Mouse (Mus musculus): Measurements from ENCODE around the gene Gm49510. TPM values are rescaled to one million over a fixed set of nuclear protein-coding genes. Genes with fewer than 3 reads are reported as not detected.
A peak's percentile ranks its signal among the peaks of the same experiment; 100 is the strongest.

Gene Gm49510
- polyA plus RNA-seq, 1 experiment, result not detected

DNA sequence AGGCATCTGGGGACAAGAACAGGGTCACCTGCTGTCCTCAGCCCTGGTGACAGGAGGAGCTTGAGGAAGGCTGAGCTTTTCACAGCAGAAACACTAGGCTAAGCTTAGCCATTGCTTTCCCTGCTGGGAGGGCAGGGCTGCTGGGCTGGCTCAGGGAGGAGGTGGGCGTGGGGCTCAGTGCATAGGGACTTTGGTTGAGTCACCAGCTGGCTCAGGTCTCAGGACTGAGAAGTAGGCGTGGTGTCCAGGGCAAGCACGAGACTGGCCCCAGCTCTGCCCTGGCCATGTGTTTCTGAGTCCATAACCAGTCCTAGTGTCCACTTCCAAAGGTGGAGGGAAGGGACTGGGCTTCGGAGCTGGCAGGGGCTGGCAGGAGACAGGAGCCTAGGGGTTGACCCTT, 60.6 kb downstream of the Gm49510 start:
- Histone ChIP-seq H3K9ac (ENCODE audit: low read depth, poor library complexity, severe bottlenecking) (no peak overlapping the region), H3K4me3 (ENCODE audit: low read depth, low read length) (no peak overlapping the region), H3K9me3 (replicated peaks; ENCODE audit: control insufficient read depth, insufficient read depth, low read length, poor library complexity, severe bottlenecking) (no peaks in the 10 kb centered on the region), H3K27ac (ENCODE audit: insufficient read depth, low read length) (no peak overlapping the region), H3K4me1 (ENCODE audit: control insufficient read depth, insufficient read depth, low read length) (no peaks in the 10 kb centered on the region), H3K27me3 (ENCODE audit: control insufficient read depth, insufficient read depth, low read length, poor library complexity, severe bottlenecking) (no peaks in the 10 kb centered on the region), H3K36me3 (ENCODE audit: control insufficient read depth, insufficient read depth, low read length, poor library complexity, severe bottlenecking) (no peaks in the 10 kb centered on the region)
- no peak for TF ChIP-seq EP300 (IDR thresholded peaks at IDR 0.05; ENCODE audit: insufficient read depth, low read depth, low read length)
- TF ChIP-seq CTCF (IDR thresholded peaks at IDR 0.05; ENCODE audit: low read depth, low read length), result no peak
- no peak for TF ChIP-seq POLR2A (IDR thresholded peaks at IDR 0.05; ENCODE audit: insufficient read depth, low read length)

DNA sequence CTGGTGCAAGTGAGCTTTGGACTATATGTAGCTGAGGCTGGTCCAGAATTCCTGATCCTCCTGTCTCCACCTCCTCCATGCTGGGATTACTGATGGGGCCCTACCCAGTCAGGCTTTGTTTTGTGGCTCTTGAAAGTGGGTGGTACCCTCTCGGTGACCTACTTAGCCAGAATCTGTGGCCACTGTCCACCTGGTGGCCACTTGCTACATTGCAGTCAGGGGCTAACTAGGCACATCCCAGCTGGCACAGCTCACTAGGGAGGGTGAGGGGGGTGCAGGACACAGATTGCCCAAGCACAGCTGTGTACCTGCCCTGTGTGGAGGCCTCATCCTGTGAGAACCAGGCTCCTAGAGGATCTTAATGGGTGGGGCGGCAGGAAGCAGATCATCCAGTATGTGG, 63.4 kb downstream of the Gm49510 start:
- Histone ChIP-seq H3K9me3 (replicated peaks; ENCODE audit: control insufficient read depth, insufficient read depth, low read length, poor library complexity, severe bottlenecking) (no peaks in the 10 kb centered on the region), H3K27ac (ENCODE audit: insufficient read depth, low read length) (no peak overlapping the region)

More for the DNA sequence above, 63.4 kb downstream of the Gm49510 start:
- Histone ChIP-seq H3K36me3 (ENCODE audit: control insufficient read depth, insufficient read depth, low read length, poor library complexity, severe bottlenecking) (no peaks in the 10 kb centered on the region), H3K27me3 (ENCODE audit: control insufficient read depth, insufficient read depth, low read length, poor library complexity, severe bottlenecking) (no peaks in the 10 kb centered on the region), H3K4me3 (ENCODE audit: low read depth, low read length) (no peak overlapping the region), H3K4me1 (ENCODE audit: control insufficient read depth, insufficient read depth, low read length) (no peaks in the 10 kb centered on the region), H3K9ac (ENCODE audit: low read depth, poor library complexity, severe bottlenecking) (no peak overlapping the region)
- TF ChIP-seq EP300 (IDR thresholded peaks at IDR 0.05; ENCODE audit: insufficient read depth, low read depth, low read length) (no peak), CTCF (IDR thresholded peaks at IDR 0.05; ENCODE audit: low read depth, low read length) (peak; percentile 37), POLR2A (IDR thresholded peaks at IDR 0.05; ENCODE audit: insufficient read depth, low read length) (no peak)

Other genes with a start within 250 kb of the Gm49510 start
- 0.07 and 0.12 TPM in 2 replicates for gene Elfn2, start 180.9 kb upstream of the Gm49510 start, polyA plus RNA-seq (2011; ENCODE audit: insufficient read depth, insufficient read length, low read depth, missing spikeins)
- 4.4 and 5.2 TPM in 2 replicates for gene Mfng, start 126.2 kb upstream of the Gm49510 start, polyA plus RNA-seq (2011; ENCODE audit: insufficient read depth, insufficient read length, low read depth, missing spikeins)
- 19.6 and 21.5 TPM in 2 replicates for gene Card10, start 96.6 kb upstream of the Gm49510 start, polyA plus RNA-seq (2011; ENCODE audit: insufficient read depth, insufficient read length, low read depth, missing spikeins)
- 9.2 and 10.5 TPM in 2 replicates for gene Cdc42ep1, start 57.0 kb upstream of the Gm49510 start, polyA plus RNA-seq (2011; ENCODE audit: insufficient read depth, insufficient read length, low read depth, missing spikeins)
- gene Lgals2, start 44.1 kb upstream of the Gm49510 start, polyA plus RNA-seq (2011; ENCODE audit: insufficient read depth, insufficient read length, low read depth, missing spikeins), result 2.4 TPM in 1 of 2 replicates, not detected in the other
- 25.8 and 29.3 TPM in 2 replicates for gene Gga1, start 22.5 kb upstream of the Gm49510 start, polyA plus RNA-seq (2011; ENCODE audit: insufficient read depth, insufficient read length, low read depth, missing spikeins)
- gene Sh3bp1, start 101 bp downstream of the Gm49510 start, polyA plus RNA-seq (2011; ENCODE audit: insufficient read depth, insufficient read length, low read depth, missing spikeins), result 26.8 and 41.7 TPM in 2 replicates
- 22.8 and 28.0 TPM in 2 replicates for gene Pdxp, start 14.3 kb downstream of the Gm49510 start, polyA plus RNA-seq (2011; ENCODE audit: insufficient read depth, insufficient read length, low read depth, missing spikeins)
- gene Lgals1, start 27.1 kb downstream of the Gm49510 start, polyA plus RNA-seq (2011; ENCODE audit: insufficient read depth, insufficient read length, low read depth, missing spikeins), result 225 and 232 TPM in 2 replicates
- gene Nol12, start 35.3 kb downstream of the Gm49510 start, polyA plus RNA-seq (2011; ENCODE audit: insufficient read depth, insufficient read length, low read depth, missing spikeins), result 42.3 and 45.1 TPM in 2 replicates
- gene Triobp, start 48.1 kb downstream of the Gm49510 start, polyA plus RNA-seq (2011; ENCODE audit: insufficient read depth, insufficient read length, low read depth, missing spikeins), result 49.5 and 57.1 TPM in 2 replicates
- 59.8 TPM in 2 replicates for gene H1f0, start 128.8 kb downstream of the Gm49510 start, polyA plus RNA-seq (2011; ENCODE audit: insufficient read depth, insufficient read length, low read depth, missing spikeins)
- not detected in 2 replicates for gene Galr3, start 142.2 kb downstream of the Gm49510 start, polyA plus RNA-seq (2011; ENCODE audit: insufficient read depth, insufficient read length, low read depth, missing spikeins)
- 16.6 and 18.2 TPM in 2 replicates for gene Ankrd54, start 163.2 kb downstream of the Gm49510 start, polyA plus RNA-seq (2011; ENCODE audit: insufficient read depth, insufficient read length, low read depth, missing spikeins)
- 598 and 608 TPM in 2 replicates for gene Eif3l, start 175.5 kb downstream of the Gm49510 start, polyA plus RNA-seq (2011; ENCODE audit: insufficient read depth, insufficient read length, low read depth, missing spikeins)
- gene Micall1, start 209.2 kb downstream of the Gm49510 start, polyA plus RNA-seq (2011; ENCODE audit: insufficient read depth, insufficient read length, low read depth, missing spikeins), result 12.4 and 13.4 TPM in 2 replicates
- gene Polr2f, start 241.3 kb downstream of the Gm49510 start, polyA plus RNA-seq (2011; ENCODE audit: insufficient read depth, insufficient read length, low read depth, missing spikeins), result 162 and 166 TPM in 2 replicates
- gene 1700088E04Rik, start 241.6 kb downstream of the Gm49510 start, polyA plus RNA-seq (2011; ENCODE audit: insufficient read depth, insufficient read length, low read depth, missing spikeins), result 1.4 TPM in 2 replicates

Data from ES-Bruce4 (cell line).